Mouse (Mus musculus) thymus, postnatal 4 days (tissue): ENCODE results near the gene Zdbf2.
"Not testable (repeated sequence)": the region's sequence is repeated elsewhere in the genome, so short reads cannot be mapped to it uniquely, and the experiment has no call there.

ENCODE experiments used
- DNase-seq: peaks from one replicate; pipeline ENCODE4 v3.0.0; 2021

Gene Zdbf2

GRCm38 (mm10) chr1:63265461-63265860 is 7.6 kb upstream of the Zdbf2 start:
- no peak for DNase-seq

GRCm38 (mm10) chr1:63266121-63266520 is 6.9 kb upstream of the Zdbf2 start:
- DNase-seq = no peak

DNA sequence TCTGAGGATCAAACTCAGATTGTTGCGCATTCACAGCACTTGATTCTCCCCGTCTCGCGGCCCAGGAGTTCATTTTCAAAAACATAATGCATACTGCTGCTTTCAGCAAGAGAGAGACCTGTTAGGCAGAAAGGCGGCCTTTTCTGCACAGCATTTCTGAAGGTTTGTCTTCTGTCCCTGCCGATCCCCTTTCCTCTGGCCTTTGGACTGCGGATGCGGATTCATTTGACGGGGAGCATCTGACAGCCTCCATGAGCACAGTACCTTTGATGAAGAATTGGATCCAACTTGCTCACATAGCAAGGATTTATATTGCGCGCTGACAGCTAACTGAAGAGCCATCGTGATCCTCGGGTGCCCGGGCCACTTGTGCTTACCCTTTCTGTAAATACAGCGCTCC is 6.3 kb upstream of the Zdbf2 start:
- DNase-seq = no peak

DNA sequence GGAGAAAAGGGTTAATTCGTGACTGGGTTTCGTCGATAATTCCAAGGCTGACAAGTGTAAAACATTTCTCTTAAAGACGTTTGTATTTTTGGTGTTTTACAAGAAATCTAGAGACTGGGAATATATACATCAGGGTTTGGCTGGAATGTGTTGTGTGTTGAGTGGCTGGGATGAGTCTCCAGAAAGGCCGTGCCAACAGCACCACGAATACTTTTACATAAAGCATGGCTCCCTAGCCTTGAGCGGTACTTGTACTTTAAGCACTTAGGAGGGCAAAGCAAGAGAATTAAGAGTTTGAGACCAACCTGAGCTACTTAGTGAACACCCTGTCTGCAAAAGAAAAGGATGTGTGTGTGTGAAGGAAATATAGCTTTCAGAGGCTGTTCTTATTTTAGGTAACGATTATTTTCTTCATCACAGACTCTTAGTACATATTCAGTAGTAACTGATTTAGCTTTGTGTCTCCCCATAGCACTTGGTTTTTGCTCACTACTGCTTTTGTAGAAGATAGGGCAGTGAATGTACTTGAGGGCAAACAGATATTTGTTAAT is 865 bp upstream of the Zdbf2 start:
- DNase-seq = no peak

- DNase-seq = peak; percentile 22
These were observed 380 bp downstream of the Zdbf2 start for GRCm38 (mm10) chr1:63273339-63273951.

GRCm38 (mm10) chr1:63274046-63274730 is 1.1 kb downstream of the Zdbf2 start:
- no peak for DNase-seq

- no peak for DNase-seq
These were observed 5.0 kb downstream of the Zdbf2 start for GRCm38 (mm10) chr1:63278106-63278505.

DNA sequence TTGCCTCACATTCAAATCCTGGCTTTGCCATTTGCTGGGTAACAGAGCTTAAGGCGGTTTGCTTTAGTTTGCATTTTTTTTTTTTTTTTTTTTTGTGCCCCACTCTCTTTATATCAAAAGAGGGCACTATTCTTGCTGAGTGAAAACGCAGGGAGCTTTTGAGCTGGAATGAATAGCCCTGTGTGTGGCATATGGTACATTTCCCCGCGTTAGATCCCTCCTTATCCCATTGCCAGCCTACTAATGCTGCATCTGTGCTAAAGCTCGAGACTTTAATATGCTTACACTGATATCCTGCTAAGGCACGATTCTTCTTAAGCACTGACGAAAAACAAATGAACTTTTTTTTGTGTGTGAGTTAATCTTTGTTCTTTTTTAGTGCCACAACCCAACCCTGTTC is 20.9 kb downstream of the Zdbf2 start:
- DNase-seq = no peak

GRCm38 (mm10) chr1:63309661-63310060 is 36.6 kb downstream of the Zdbf2 start:
- no peak for DNase-seq

DNA sequence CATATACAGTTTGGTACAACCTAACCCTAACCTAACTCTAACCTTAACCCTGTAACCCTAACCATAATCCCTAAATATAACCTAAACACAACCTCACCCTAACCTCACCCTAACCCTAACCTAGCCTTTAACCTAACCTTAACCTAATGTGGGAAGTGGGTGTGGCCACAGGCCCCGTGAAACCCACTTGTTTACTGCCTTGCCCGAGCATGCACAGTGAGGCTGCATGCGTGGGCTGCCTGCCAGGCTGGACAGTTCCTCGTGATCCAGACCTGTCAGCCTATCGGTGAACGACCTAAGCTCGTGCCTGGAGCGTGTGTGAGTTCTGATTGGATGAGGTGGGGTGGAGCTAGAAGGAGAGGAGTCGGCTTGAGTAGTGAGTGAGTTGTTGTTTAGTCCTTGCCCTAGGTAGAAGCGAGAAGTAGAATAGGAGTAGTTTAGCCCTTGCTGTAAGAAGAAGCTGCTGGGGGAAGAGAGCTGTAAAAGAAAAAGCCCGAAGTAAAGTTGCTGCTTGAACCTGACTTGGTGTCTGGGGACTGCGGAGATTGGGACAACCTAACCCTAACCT is 50.6 kb downstream of the Zdbf2 start:
- DNase-seq = not testable (repeated sequence)
